Mouse (Mus musculus): ENCODE results near the gene Ccs. TPM values are rescaled to one million over a fixed set of nuclear protein-coding genes. Genes with fewer than 3 reads are reported as not detected.

Gene Ccs
- total and polyA plus RNA-seq, 2 experiments from 2014 or later: 41.8 to 58.6 TPM

- TF ChIP-seq CTCF (IDR thresholded peaks at IDR 0.05; ENCODE audit: low read depth): peak; percentile 67
- no peak for TF ChIP-seq EP300 (IDR thresholded peaks at IDR 0.05; ENCODE audit: low read depth)
Measured at GRCm38 (mm10) chr19:4847490-4847889, 8.4 kb upstream of the Ccs start.

DNA sequence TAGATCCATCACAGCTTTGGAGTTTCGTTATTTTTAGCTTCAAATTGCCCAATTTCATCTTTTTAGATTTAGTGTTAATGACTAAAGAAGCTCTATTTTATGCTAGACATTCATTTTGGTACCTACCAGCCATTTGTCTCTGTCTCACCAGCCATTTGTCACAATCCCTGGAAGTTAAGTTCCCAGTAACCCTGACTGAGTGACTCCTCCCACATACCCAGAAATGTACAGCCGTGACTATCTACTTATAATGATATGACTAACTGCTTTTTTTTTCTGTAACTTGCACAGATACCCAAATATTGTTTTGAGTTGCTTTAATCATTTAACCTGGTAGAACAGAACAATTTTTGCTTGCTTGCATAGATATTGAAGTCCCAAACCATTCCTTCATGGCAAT, 6.7 kb upstream of the Ccs start:
- Histone ChIP-seq H3K36me3 (replicated peaks; ENCODE audit: control insufficient read depth, insufficient read depth, low read length) (no peaks in the 10 kb centered on the region), H3K9me3 (replicated peaks; ENCODE audit: control insufficient read depth, low read length) (no peaks in the 10 kb centered on the region), H3K27ac (ENCODE audit: low read depth) (no peak overlapping the region), H3K27me3 (ENCODE audit: control insufficient read depth, insufficient read depth, low read length) (0 out of 2 replicates have a peak, but pooled peaks cover 9% of the 10 kb centered on the region), H3K4me2 (ENCODE audit: low read depth, low read length) (no peak overlapping the region), H3K4me1 (ENCODE audit: control insufficient read depth, insufficient read depth) (no peaks in the 10 kb centered on the region), H3K4me3 (ENCODE audit: low read depth, low read length) (no peak overlapping the region), H3K9ac (replicated peaks; ENCODE audit: low read depth, low read length) (no peak overlapping the region)
- no peak for ATAC-seq (ENCODE audit: insufficient read depth, low read depth)
- TF ChIP-seq CTCF (IDR thresholded peaks at IDR 0.05; ENCODE audit: low read depth) (no peak), EP300 (IDR thresholded peaks at IDR 0.05; ENCODE audit: low read depth) (no peak)
- 50% methylated on average over 2 of the region's 2 CpGs for WGBS
- no peak for DNase-seq (ENCODE audit: low spot score)

More at GRCm38 (mm10) chr19:4847490-4847889, 8.4 kb upstream of the Ccs start:
- WGBS: 22% methylated on average over 7 of the region's 7 CpGs
- Histone ChIP-seq H3K27ac (ENCODE audit: low read depth) (no peak overlapping the region), H3K36me3 (replicated peaks; ENCODE audit: control insufficient read depth, insufficient read depth, low read length) (no peaks in the 10 kb centered on the region), H3K4me3 (ENCODE audit: low read depth, low read length) (no peak overlapping the region), H3K4me1 (ENCODE audit: control insufficient read depth, insufficient read depth) (no peaks in the 10 kb centered on the region), H3K4me2 (ENCODE audit: low read depth, low read length) (no peak overlapping the region), H3K9me3 (replicated peaks; ENCODE audit: control insufficient read depth, low read length) (no peaks in the 10 kb centered on the region), H3K9ac (replicated peaks; ENCODE audit: low read depth, low read length) (no peak overlapping the region), H3K27me3 (ENCODE audit: control insufficient read depth, insufficient read depth, low read length) (0 out of 2 replicates have a peak, but pooled peaks cover 4% of the 10 kb centered on the region)
- ATAC-seq (ENCODE audit: insufficient read depth, low read depth): no peak
- peak; percentile 51 for DNase-seq (ENCODE audit: low spot score)

GRCm38 (mm10) chr19:4842611-4843010, 3.5 kb upstream of the Ccs start:
- Histone ChIP-seq H3K4me3 (ENCODE audit: low read depth, low read length) (no peak overlapping the region), H3K9me3 (replicated peaks; ENCODE audit: control insufficient read depth, low read length) (no peaks in the 10 kb centered on the region), H3K4me2 (ENCODE audit: low read depth, low read length) (no peak overlapping the region), H3K9ac (replicated peaks; ENCODE audit: low read depth, low read length) (no peak overlapping the region), H3K4me1 (ENCODE audit: control insufficient read depth, insufficient read depth) (peaks cover 11% of the 10 kb centered on the region), H3K27me3 (ENCODE audit: control insufficient read depth, insufficient read depth, low read length) (0 out of 2 replicates have a peak, but pooled peaks cover 18% of the 10 kb centered on the region), H3K27ac (ENCODE audit: low read depth) (no peak overlapping the region), H3K36me3 (replicated peaks; ENCODE audit: control insufficient read depth, insufficient read depth, low read length) (no peaks in the 10 kb centered on the region)
- no peak for DNase-seq (ENCODE audit: low spot score)
- TF ChIP-seq EP300 (IDR thresholded peaks at IDR 0.05; ENCODE audit: low read depth) (no peak), CTCF (IDR thresholded peaks at IDR 0.05; ENCODE audit: low read depth) (no peak)
- ATAC-seq (ENCODE audit: insufficient read depth, low read depth): no peak
- 55% methylated on average over 2 of the region's 2 CpGs for WGBS

- Histone ChIP-seq H3K9me3 (replicated peaks; ENCODE audit: control insufficient read depth, low read length) (no peaks in the 10 kb centered on the region), H3K27ac (ENCODE audit: low read depth) (no peak overlapping the region), H3K4me3 (ENCODE audit: low read depth, low read length) (no peak overlapping the region), H3K9ac (replicated peaks; ENCODE audit: low read depth, low read length) (no peak overlapping the region), H3K27me3 (ENCODE audit: control insufficient read depth, insufficient read depth, low read length) (0 out of 2 replicates have a peak, but pooled peaks cover 18% of the 10 kb centered on the region), H3K4me2 (ENCODE audit: low read depth, low read length) (no peak overlapping the region), H3K4me1 (ENCODE audit: control insufficient read depth, insufficient read depth) (peaks cover 11% of the 10 kb centered on the region), H3K36me3 (replicated peaks; ENCODE audit: control insufficient read depth, insufficient read depth, low read length) (no peaks in the 10 kb centered on the region)
- DNase-seq (ENCODE audit: low spot score): no peak
- ATAC-seq (ENCODE audit: insufficient read depth, low read depth): no peak
- WGBS: 78% methylated on average over 9 of the region's 9 CpGs
- no peak for TF ChIP-seq CTCF (IDR thresholded peaks at IDR 0.05; ENCODE audit: low read depth)
- no peak for TF ChIP-seq EP300 (IDR thresholded peaks at IDR 0.05; ENCODE audit: low read depth)
Measured at GRCm38 (mm10) chr19:4840848-4841247, 1.7 kb upstream of the Ccs start.

DNA sequence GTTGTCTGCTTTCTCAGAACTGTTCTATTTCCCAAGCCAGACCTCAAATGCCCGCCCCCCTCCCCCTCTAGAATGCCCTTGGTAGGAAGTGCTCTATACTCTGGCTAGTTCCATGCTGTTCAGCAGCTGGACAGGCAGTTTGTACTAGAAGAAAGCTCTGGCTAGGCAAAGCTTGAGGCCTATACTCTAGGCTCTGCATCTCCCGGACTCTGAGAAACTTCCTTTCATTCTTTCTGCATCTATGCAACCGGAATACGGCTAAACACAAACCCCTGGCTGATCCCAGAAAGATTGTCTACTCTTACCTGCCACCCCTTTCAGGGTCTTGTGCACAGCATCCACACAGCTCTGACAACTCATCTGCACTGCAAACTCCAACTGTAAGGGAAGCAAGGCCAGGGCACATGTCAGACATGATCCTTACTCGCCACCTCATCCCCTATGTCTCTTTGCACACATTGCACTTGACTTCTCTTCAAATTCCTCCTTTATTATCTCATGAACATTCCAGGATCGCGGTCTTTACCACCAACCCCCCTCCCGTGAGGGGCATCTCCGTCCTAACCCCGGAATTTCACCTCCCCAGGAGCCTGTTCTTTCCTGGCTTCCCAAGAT, 499 bp downstream of the Ccs start:
- Histone ChIP-seq H3K9me3 (replicated peaks; ENCODE audit: control insufficient read depth, low read length) (no peaks in the 10 kb centered on the region), H3K27ac (ENCODE audit: low read depth) (peak overlapping the region; percentile 40), H3K36me3 (replicated peaks; ENCODE audit: control insufficient read depth, insufficient read depth, low read length) (no peaks in the 10 kb centered on the region), H3K9ac (replicated peaks; ENCODE audit: low read depth, low read length) (peak overlapping the region; percentile 69), H3K4me3 (ENCODE audit: low read depth, low read length) (peak overlapping the region; percentile 64), H3K27me3 (ENCODE audit: control insufficient read depth, insufficient read depth, low read length) (0 out of 2 replicates have a peak, but pooled peaks cover 18% of the 10 kb centered on the region), H3K4me2 (ENCODE audit: low read depth, low read length) (peak overlapping the region; percentile 94), H3K4me1 (ENCODE audit: control insufficient read depth, insufficient read depth) (peaks cover 11% of the 10 kb centered on the region)
- no peak for DNase-seq (ENCODE audit: low spot score)
- TF ChIP-seq EP300 (IDR thresholded peaks at IDR 0.05; ENCODE audit: low read depth) (no peak), CTCF (IDR thresholded peaks at IDR 0.05; ENCODE audit: low read depth) (no peak)
- peak; percentile 12; the same call in 1 of the 2 replicates for ATAC-seq (ENCODE audit: insufficient read depth, low read depth)
- 23% methylated on average over 10 of the region's 10 CpGs for WGBS
